Mouse (Mus musculus) gastrocnemius, adult 2 months (tissue): ENCODE measurements at regions not wholly inside any gene's neighbourhood (a gene's known extent, or its start where the extent isn't known, plus 50 kb on each side); places are given as distances from the start of the nearest gene placed in this dataset.

Source experiments
- DNase-seq: peaks from one replicate; pipeline ENCODE4 v3.0.0; 2022
- H3K27ac ChIP-seq: fragments of 200-600 bp; 2 replicates; pipeline ENCODE4 v1.8.1; 2022; ENCODE audit warnings: mild to moderate bottlenecking
- H3K4me3 ChIP-seq: fragments of 200-600 bp; 2 replicates; pipeline ENCODE4 v1.8.1; 2022; ENCODE audit warnings: mild to moderate bottlenecking, moderate library complexity
- CTCF ChIP-seq: fragments of 200-600 bp; IDR thresholded peaks from 2 replicates; pipeline ENCODE4 v1.8.1; 2022; ENCODE audit warnings: antibody characterized with exemption, mild to moderate bottlenecking, moderate library complexity
- intact Hi-C: fragments of 180-260 bp; cut with DNase I; formaldehyde crosslinking; loops from one replicate; pipeline ENCODE4 v1.15.1; 2025

GRCm38 (mm10) chr3:60889191-60889861 is 113.3 kb upstream of the P2ry1 start:
- Histone ChIP-seq H3K4me3 (no peak overlapping the region), H3K27ac (no peak overlapping the region)
- no peak for DNase-seq
- no peak for TF ChIP-seq CTCF
- intact Hi-C loops: no loop called here

- DNase-seq: no peak
- TF ChIP-seq CTCF: no peak
- intact Hi-C loops: no loop called here
- H3K4me3 ChIP-seq: no peak overlapping the region
- H3K27ac ChIP-seq: no peak overlapping the region
Observed at GRCm38 (mm10) chr3:60897628-60898269, 104.8 kb upstream of the P2ry1 start.

- intact Hi-C loops: no loop called here
- Histone ChIP-seq H3K27ac (no peak overlapping the region), H3K4me3 (no peak overlapping the region)
- no peak for DNase-seq
- TF ChIP-seq CTCF: no peak
Observed at GRCm38 (mm10) chr3:60898720-60899119, 103.9 kb upstream of the P2ry1 start.

DNA sequence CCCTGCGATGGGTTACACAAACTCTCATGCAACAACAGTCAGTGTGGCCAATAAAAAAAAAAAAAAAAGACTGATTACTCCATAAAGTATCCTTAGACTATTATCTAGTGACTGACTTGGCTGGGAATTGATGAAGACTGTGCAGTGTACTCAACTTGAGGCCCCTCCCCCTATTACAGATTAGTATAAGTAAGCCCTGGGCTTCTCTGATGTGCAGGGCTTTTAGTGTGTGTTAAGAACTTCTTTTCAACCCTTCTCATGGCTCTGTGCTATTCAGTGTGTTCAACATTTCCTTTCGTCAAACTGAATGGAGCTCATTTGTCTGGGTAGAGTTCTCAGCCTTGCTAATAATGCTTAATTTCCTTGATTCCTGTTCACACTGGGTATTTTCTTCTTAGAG is 101.0 kb upstream of the P2ry1 start:
- no peak for DNase-seq

DNA sequence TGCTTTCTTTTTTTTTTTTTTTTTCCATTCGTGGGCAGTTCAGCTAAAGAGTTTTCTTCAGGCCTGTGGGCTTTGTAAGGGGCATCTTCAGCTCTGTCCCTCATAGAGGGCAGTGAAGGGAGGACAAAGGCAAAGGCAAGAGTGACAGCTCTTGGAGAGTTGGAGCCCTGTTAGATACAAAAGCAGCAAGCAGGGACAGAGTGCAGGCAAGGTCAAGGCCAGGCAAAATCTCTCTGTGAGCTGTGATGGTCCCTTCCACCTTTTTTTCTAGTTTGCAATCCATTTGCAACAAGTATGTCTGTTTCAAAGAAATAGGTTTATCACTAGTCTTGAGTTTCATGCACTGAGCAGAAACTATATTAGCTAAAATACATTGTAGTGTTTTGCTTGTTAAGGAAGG is 86.2 kb upstream of the P2ry1 start:
- no peak for TF ChIP-seq CTCF
- intact Hi-C loops: no loop called here
- Histone ChIP-seq H3K4me3 (no peak overlapping the region), H3K27ac (no peak overlapping the region)
- no peak for DNase-seq

More for the DNA sequence above, 101.0 kb upstream of the P2ry1 start:
- Histone ChIP-seq H3K27ac (no peak overlapping the region), H3K4me3 (no peak overlapping the region)
- no peak for TF ChIP-seq CTCF
- intact Hi-C loops: no loop called here

DNA sequence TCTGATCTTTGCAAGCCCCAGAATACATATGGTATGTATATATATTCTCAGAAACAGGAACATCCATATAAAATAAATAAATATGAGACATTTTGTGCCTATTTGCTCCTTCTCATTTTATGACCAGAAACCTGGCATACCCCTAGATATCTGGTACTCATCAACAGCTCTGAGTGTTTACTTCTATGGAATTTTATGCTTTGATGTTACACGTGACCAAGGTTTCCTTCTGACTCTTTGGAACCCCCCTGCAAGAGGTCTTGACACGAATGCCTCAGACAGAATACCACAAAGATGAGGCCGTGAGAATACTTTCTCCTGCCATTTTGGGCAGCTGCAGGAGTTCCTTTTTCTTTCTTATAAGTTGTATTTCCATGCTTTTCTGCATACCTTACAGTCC is 85.3 kb upstream of the P2ry1 start:
- Histone ChIP-seq H3K27ac (no peak overlapping the region), H3K4me3 (no peak overlapping the region)
- intact Hi-C loops: no loop called here
- DNase-seq: no peak
- no peak for TF ChIP-seq CTCF

- Histone ChIP-seq H3K27ac (no peak overlapping the region), H3K4me3 (no peak overlapping the region)
- intact Hi-C loops: no loop called here
- TF ChIP-seq CTCF: no peak
- DNase-seq: no peak
Observed at GRCm38 (mm10) chr3:60926024-60926547, 76.5 kb upstream of the P2ry1 start.

DNA sequence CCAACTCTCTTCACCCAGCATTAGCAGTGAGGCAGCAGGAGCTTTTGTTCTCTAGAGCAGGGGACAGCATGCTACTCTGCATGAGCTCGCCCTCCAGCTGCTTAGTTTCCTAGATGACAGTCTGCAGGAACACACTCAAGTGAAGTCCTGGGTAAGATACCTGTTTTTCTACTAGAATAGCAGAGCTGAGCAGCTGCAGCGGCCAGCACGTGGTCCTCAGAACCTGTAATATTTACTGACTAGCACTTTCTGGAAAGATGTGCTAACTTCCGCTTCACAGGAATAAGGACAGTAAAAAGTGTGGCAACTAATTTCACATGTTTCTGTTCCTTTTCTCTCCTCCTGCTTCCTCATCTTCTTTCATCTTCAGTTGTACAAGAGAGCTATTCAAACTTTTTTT is 73.7 kb upstream of the P2ry1 start:
- intact Hi-C loops: no loop called here
- no peak for TF ChIP-seq CTCF
- Histone ChIP-seq H3K4me3 (no peak overlapping the region), H3K27ac (no peak overlapping the region)
- DNase-seq: no peak

DNA sequence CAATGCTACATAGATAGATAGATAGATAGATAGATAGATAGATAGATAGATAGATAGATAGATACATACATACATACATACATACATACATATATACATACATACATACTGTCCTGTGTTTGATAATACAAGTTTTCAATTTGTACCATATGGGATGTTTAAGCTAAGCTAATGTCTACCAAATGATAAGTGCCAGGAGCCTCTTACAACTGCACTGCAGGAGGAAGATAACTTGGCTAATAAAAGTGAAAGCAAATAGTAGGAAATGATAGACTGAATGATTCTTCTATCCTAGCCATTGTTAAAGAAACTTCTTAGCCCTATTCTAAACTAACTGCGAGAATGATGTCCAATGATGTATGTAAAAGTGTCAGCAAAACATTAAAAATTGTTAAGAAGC is 68.1 kb upstream of the P2ry1 start:
- Histone ChIP-seq H3K27ac (no peak overlapping the region), H3K4me3 (no peak overlapping the region)
- intact Hi-C loops: no loop called here
- no peak for TF ChIP-seq CTCF
- DNase-seq: no peak

DNA sequence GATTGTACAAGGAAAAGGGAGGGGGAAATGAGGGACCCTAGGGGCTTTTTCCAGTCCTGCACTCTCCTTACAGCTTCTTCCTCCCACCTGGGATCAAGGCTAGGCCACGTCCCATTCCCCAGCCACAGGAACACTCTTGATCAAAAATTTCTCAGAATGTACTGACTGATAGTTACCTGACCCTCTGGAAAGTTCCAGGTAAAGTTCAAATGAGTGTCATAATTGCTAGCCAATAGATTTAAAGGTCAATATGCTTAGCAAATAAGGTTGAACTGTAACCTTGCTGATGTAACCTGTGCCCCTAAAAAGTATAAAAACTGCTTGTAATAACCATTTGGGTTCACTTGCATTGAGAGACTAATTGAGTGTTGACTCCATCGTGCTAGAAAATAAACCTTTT is 61.1 kb upstream of the P2ry1 start:
- intact Hi-C loops: no loop called here
- TF ChIP-seq CTCF: no peak
- no peak for DNase-seq
- H3K4me3 ChIP-seq: no peak overlapping the region
- H3K27ac ChIP-seq: no peak overlapping the region

GRCm38 (mm10) chr3:60948897-60949296 is 53.7 kb upstream of the P2ry1 start:
- Histone ChIP-seq H3K4me3 (no peak overlapping the region), H3K27ac (no peak overlapping the region)
- DNase-seq: no peak
- TF ChIP-seq CTCF: no peak
- intact Hi-C loops: no loop called here
